Comparison of ENCODE assay signal across 25 mouse cellular contexts in genomic region chr9:30876552-30876951, GRCm38 (mm10). TPM values are rescaled to one million over a fixed set of nuclear protein-coding genes. Genes with fewer than 3 reads are reported as not detected.
DNase-seq lines count a peak whose midpoint lies in the region; ATAC-seq and TF ChIP-seq lines count a peak whose summit lies in the region.
"Had no signal": no experiment of that assay in that cellular context is flagged by ENCODE, and none has a peak within 500 bp of the region (broad histone marks: within the 10 kb centered on the region; RNA-seq: fewer than 3 reads in every experiment).

No protein-coding gene starts in this region.

- H3K27me3 ChIP-seq in intestine, embryonic 16.5 days (replicated peaks; ENCODE audit: control insufficient read depth, insufficient read depth, low read length): peaks cover 3% of the 10 kb centered on the region; the same call in 1 of the 2 replicates
- H3K27me3 ChIP-seq in stomach, postnatal 0 days (ENCODE audit: control insufficient read depth, insufficient read depth, low read length): no peaks in the 10 kb centered on the region
- no peaks in the 10 kb centered on the region for H3K27me3 ChIP-seq in heart, adult 2 months (ENCODE audit: control insufficient read depth, insufficient read depth, low read length)
- H3K27me3 ChIP-seq: embryonic facial prominence, embryonic 13.5 days; embryonic facial prominence, embryonic 15.5 days; forebrain, embryonic 12.5 days had no signal

- intact Hi-C loops in heart, adult 2 months (cut with DNase I): no loop called here

- no peak overlapping the region for H3K4me2 ChIP-seq in intestine, embryonic 16.5 days (ENCODE audit: low read depth, low read length)
- H3K4me2 ChIP-seq in stomach, postnatal 0 days (replicated peaks; ENCODE audit: low read depth): no peak overlapping the region
- H3K4me2 ChIP-seq: embryonic facial prominence, embryonic 13.5 days; embryonic facial prominence, embryonic 15.5 days; forebrain, embryonic 12.5 days had no signal

- TF ChIP-seq EP300 in stomach, postnatal 0 days (optimal IDR thresholded peaks at IDR 0.05): no peak
- no peak for TF ChIP-seq EP300 in heart, adult 2 months (IDR thresholded peaks at IDR 0.05; ENCODE audit: insufficient read depth, low read depth, low read length)

- no peak for TF ChIP-seq CTCF in stomach, postnatal 0 days (IDR thresholded peaks at IDR 0.05; ENCODE audit: low read depth)
- TF ChIP-seq CTCF in heart, adult 2 months (IDR thresholded peaks at IDR 0.05): no peak

- no peaks in the 10 kb centered on the region for H3K4me1 ChIP-seq in intestine, embryonic 16.5 days (ENCODE audit: control insufficient read depth, insufficient read depth, low read length)
- H3K4me1 ChIP-seq in stomach, postnatal 0 days (replicated peaks; ENCODE audit: control insufficient read depth, insufficient read depth): no peaks in the 10 kb centered on the region
- peaks cover 4% of the 10 kb centered on the region for H3K4me1 ChIP-seq in heart, adult 2 months (ENCODE audit: control insufficient read depth, insufficient read depth, low read length)
- H3K4me1 ChIP-seq: embryonic facial prominence, embryonic 13.5 days; embryonic facial prominence, embryonic 15.5 days; forebrain, embryonic 10.5 days; forebrain, embryonic 12.5 days had no signal

- TF ChIP-seq POLR2A in heart, adult 2 months (IDR thresholded peaks at IDR 0.05; ENCODE audit: insufficient read depth, low read depth, low read length): no peak

- H3K9ac ChIP-seq in intestine, embryonic 16.5 days (ENCODE audit: low read depth, low read length): no peak overlapping the region
- no peak overlapping the region for H3K9ac ChIP-seq in stomach, postnatal 0 days (ENCODE audit: low read length)
- no peak overlapping the region for H3K9ac ChIP-seq in heart, adult 2 months (ENCODE audit: low read depth, low read length)
- H3K9ac ChIP-seq: embryonic facial prominence, embryonic 13.5 days; embryonic facial prominence, embryonic 15.5 days; forebrain, embryonic 12.5 days had no signal

- no peaks in the 10 kb centered on the region for H3K36me3 ChIP-seq in intestine, embryonic 16.5 days (ENCODE audit: control insufficient read depth, insufficient read depth, low read length)
- H3K36me3 ChIP-seq in stomach, postnatal 0 days (ENCODE audit: control insufficient read depth, insufficient read depth, low read length): no peaks in the 10 kb centered on the region
- H3K36me3 ChIP-seq in heart, adult 2 months (ENCODE audit: control insufficient read depth, insufficient read depth, low read length): no peaks in the 10 kb centered on the region
- H3K36me3 ChIP-seq: embryonic facial prominence, embryonic 13.5 days; embryonic facial prominence, embryonic 15.5 days; forebrain, embryonic 10.5 days; forebrain, embryonic 12.5 days had no signal

- no peaks in the 10 kb centered on the region for H3K9me3 ChIP-seq in intestine, embryonic 16.5 days (ENCODE audit: control insufficient read depth, low read length)
- H3K9me3 ChIP-seq in stomach, postnatal 0 days (ENCODE audit: control insufficient read depth, low read length): no peaks in the 10 kb centered on the region
- H3K9me3 ChIP-seq: embryonic facial prominence, embryonic 13.5 days; embryonic facial prominence, embryonic 15.5 days; forebrain, embryonic 10.5 days; forebrain, embryonic 12.5 days had no signal

- DNase-seq in large intestine, adult 2 months (ENCODE audit: low read depth, low spot score): peak; percentile 72
- no peak for DNase-seq in stomach, postnatal 0 days (ENCODE audit: low spot score)
- DNase-seq in heart, adult 2 months: no peak
- DNase-seq: adrenal gland, adult 2 months; adrenal gland, postnatal 10 days; adrenal gland, postnatal 25 days; cerebellum, adult 11 months; cerebellum, adult 18-20 months; cerebellum, adult 8-10 months; cerebellum, adult 9-11 months; cerebellum, postnatal 14 days; cerebellum, postnatal 36 days; embryo, embryonic 11 days had no signal

- no peak overlapping the region for H3K4me3 ChIP-seq in intestine, embryonic 16.5 days (ENCODE audit: low read length)
- no peak overlapping the region for H3K4me3 ChIP-seq in stomach, postnatal 0 days (ENCODE audit: low read depth, low read length)
- no peak overlapping the region for H3K4me3 ChIP-seq in heart, adult 2 months
- H3K4me3 ChIP-seq: embryonic facial prominence, embryonic 13.5 days; embryonic facial prominence, embryonic 15.5 days; erythroblast, embryonic 14.5 days; forebrain, embryonic 10.5 days; forebrain, embryonic 12.5 days had no signal

- no peak overlapping the region for H3K27ac ChIP-seq in intestine, embryonic 16.5 days (ENCODE audit: low read length)
- no peak overlapping the region for H3K27ac ChIP-seq in stomach, postnatal 0 days (replicated peaks)
- no peak overlapping the region for H3K27ac ChIP-seq in heart, adult 2 months
- H3K27ac ChIP-seq: embryonic facial prominence, embryonic 13.5 days; embryonic facial prominence, embryonic 15.5 days; forebrain, embryonic 10.5 days; forebrain, embryonic 12.5 days had no signal

- WGBS in intestine, embryonic 16.5 days: 48% methylated on average over 3 of the region's 3 CpGs
- 27% methylated on average over 3 of the region's 3 CpGs for WGBS in large intestine, adult 2 months
- 36% methylated on average over 3 of the region's 3 CpGs for WGBS in stomach, postnatal 0 days
- WGBS in heart, adult 2 months: 52% methylated on average over 3 of the region's 3 CpGs

- ATAC-seq in intestine, embryonic 16.5 days: peak; percentile 55; the same call in 1 of the 2 replicates
- peak; percentile 68; the same call in 1 of the 2 replicates for ATAC-seq in stomach, postnatal 0 days (ENCODE audit: low FRiP score, low TSS enrichment)
- no peak for ATAC-seq in monocyte, adult 5-6 weeks (replicated peaks; ENCODE audit: insufficient number of reproducible peaks, low FRiP score, low TSS enrichment, poor library complexity, severe bottlenecking)
- ATAC-seq: forebrain, embryonic 14.5 days; forebrain, embryonic 16.5 days had no signal

- no peaks in the 10 kb centered on the region for H3K79me2 ChIP-seq in heart, adult 2 months (replicated peaks; ENCODE audit: control insufficient read depth, insufficient read depth, low read length)

RNA-seq across cellular contexts. Expression of gene Adamts15, which starts 45.7 kb away (rescaled TPM):
- polyA plus RNA-seq in intestine, embryonic 16.5 days (2015; fragmentation: Nextera tagmentation; extraction: Ambion mirVana): 3.8 TPM in 2 replicates
- polyA plus RNA-seq in large intestine, adult 2 months (2012; rRNA removed): 4.8 and 8.5 TPM in 2 replicates
- 1.9 and 2.6 TPM in 2 replicates for polyA plus RNA-seq in stomach, postnatal 0 days (2015; fragmentation: Nextera tagmentation; extraction: Ambion mirVana)
- total RNA-seq in heart, adult 2 months (2021): 1 to 10 TPM; 7.6 to 8.5 TPM
- 6.4 and 10.5 TPM in 2 replicates for polyA plus RNA-seq in heart, adult 2 months (2012; rRNA removed)
- not detected in 3 replicates for total RNA-seq in monocyte, adult 5-6 weeks (2017)
- total RNA-seq: common myeloid progenitor, adult 5-6 weeks; MEL had no signal
- polyA plus RNA-seq: C2C12; erythroblast, embryonic 14.5 days had no signal
